Mouse (Mus musculus) kidney, postnatal 0 days (tissue): ENCODE results near the gene Ngrn. TPM values are rescaled to one million over a fixed set of nuclear protein-coding genes. Genes with fewer than 3 reads are reported as not detected.

ENCODE experiments used
- ATAC-seq: fragments of 200-750 bp; cut with Nextera tagmentation; replicated peaks from 2 replicates; pipeline ENCODE4 v1.8.0; 2017; ENCODE audit warnings: low read depth, moderate number of reproducible peaks, moderate TSS enrichment, moderate library complexity; ENCODE audit not compliant: low FRiP score
- DNase-seq: peaks from one replicate; pipeline ENCODE4 v3.0.0-alpha.2; 2016; ENCODE audit warnings: low spot score
- H3K27ac ChIP-seq: fragments of 300-500 bp; sonication (generic); 2 replicates; pipeline ENCODE4 v1.5.1; 2014; ENCODE audit warnings: mild to moderate bottlenecking
- H3K27me3 ChIP-seq: fragments of 300-500 bp; sonication (generic); 2 replicates; pipeline ENCODE4 v1.6.1; 2014; ENCODE audit warnings: low read length, mixed read lengths; ENCODE audit not compliant: insufficient read depth
- H3K36me3 ChIP-seq: fragments of 300-500 bp; sonication (generic); 2 replicates; pipeline ENCODE4 v1.6.1; 2014; ENCODE audit warnings: low read length, mixed read lengths; ENCODE audit not compliant: insufficient read depth
- H3K4me1 ChIP-seq: fragments of 300-500 bp; sonication (generic); replicated peaks from 2 replicates; pipeline ENCODE4 v1.6.1; 2014; ENCODE audit warnings: antibody characterized with exemption, low read length, mixed read lengths; ENCODE audit not compliant: insufficient read depth
- H3K4me2 ChIP-seq: fragments of 300-500 bp; sonication (generic); 2 replicates; pipeline ENCODE4 v1.6.1; 2014; ENCODE audit warnings: mild to moderate bottlenecking, low read length, moderate library complexity, mixed read lengths
- H3K4me3 ChIP-seq: fragments of 300-500 bp; sonication (generic); replicated peaks from 2 replicates; pipeline ENCODE4 v1.5.1; 2014; ENCODE audit warnings: low read depth, low read length
- H3K9ac ChIP-seq: fragments of 300-500 bp; sonication (generic); 2 replicates; pipeline ENCODE4 v1.6.1; 2014; ENCODE audit warnings: low read depth, low read length
- H3K9me3 ChIP-seq: fragments of 300-500 bp; sonication (generic); replicated peaks from 2 replicates; pipeline ENCODE4 v1.6.1; 2016; ENCODE audit warnings: low read length, inconsistent platforms, mixed read lengths
- CTCF ChIP-seq: IDR thresholded peaks from 2 replicates; pipeline ENCODE4 v1.5.1; 2016; ENCODE audit warnings: antibody characterized with exemption, low read depth, mild to moderate bottlenecking, moderate library complexity
- WGBS: fragments of 180-500 bp; shearing (Covaris S2); extraction: QIAGEN DNeasy Blood & Tissue Kit; methylation state at CpG from one replicate; pipeline ENCODE4 v1.1.7; 2014; 5-methylcytosine and 5-hydroxymethylcytosine counted together
- polyA plus RNA-seq: library from polyadenylated mRNA; unstranded; fragments of >200 nt; fragmentation: Nextera tagmentation; extraction: Ambion mirVana; gene quantifications from 2 replicates; pipeline ENCODE4 v1.2.1, GENCODE M21; 2015

Ngrn gene
- polyA plus RNA-seq, 1 experiment from 2014 or later: 50.6 TPM

DNA sequence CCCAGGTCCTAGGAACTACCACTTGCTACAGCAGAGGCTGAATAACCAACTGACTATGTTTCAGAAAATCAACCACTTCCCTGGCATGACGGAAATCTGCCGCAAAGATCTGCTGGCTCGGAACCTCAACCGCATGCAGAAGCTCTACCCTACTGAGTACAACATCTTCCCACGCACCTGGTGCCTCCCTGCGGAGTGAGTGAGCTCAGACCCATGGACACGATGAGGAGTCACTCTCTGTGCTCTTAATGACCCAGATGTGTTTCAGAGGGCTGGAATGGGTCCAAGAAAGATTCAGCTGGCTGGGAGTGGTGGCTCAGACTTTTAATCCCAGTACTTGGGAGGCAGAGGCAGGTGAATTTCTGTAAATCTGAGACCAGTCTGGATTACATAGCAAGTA lies 8.6 kb upstream of the Ngrn start:
- Histone ChIP-seq H3K4me3 (no peak overlapping the region), H3K27me3 (no peaks in the 10 kb centered on the region), H3K9ac (no peak overlapping the region), H3K9me3 (no peaks in the 10 kb centered on the region), H3K27ac (no peak overlapping the region), H3K4me1 (no peaks in the 10 kb centered on the region), H3K4me2 (no peak overlapping the region), H3K36me3 (no peaks in the 10 kb centered on the region)
- no peak for DNase-seq
- no peak for ATAC-seq
- TF ChIP-seq CTCF: no peak
- 76% methylated on average over 7 of the region's 7 CpGs for WGBS

DNA sequence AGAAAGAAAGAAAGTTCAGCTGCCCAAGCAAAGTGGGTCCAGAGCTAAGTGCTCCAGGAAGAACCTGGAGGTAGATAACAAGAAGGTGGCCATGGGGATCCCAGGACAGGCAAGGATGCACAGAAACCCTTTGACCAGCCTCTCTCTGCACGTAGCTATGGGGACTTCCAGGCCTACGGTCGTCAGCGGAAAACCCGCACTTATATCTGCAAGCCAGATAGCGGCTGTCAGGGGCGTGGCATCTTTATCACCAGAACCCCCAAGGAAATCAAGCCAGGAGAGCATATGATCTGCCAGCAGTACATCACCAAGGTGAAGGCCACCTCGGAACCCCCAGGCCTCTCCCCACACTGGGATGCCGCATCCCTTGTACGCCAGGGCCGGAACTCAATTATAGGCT lies 8.1 kb upstream of the Ngrn start:
- Histone ChIP-seq H3K4me3 (no peak overlapping the region), H3K9me3 (no peaks in the 10 kb centered on the region), H3K4me2 (no peak overlapping the region), H3K27me3 (no peaks in the 10 kb centered on the region), H3K27ac (no peak overlapping the region), H3K36me3 (no peaks in the 10 kb centered on the region), H3K4me1 (no peaks in the 10 kb centered on the region), H3K9ac (no peak overlapping the region)
- DNase-seq (no peak), ATAC-seq (no peak)
- 87% methylated on average over 11 of the region's 11 CpGs for WGBS
- no peak for TF ChIP-seq CTCF

DNA sequence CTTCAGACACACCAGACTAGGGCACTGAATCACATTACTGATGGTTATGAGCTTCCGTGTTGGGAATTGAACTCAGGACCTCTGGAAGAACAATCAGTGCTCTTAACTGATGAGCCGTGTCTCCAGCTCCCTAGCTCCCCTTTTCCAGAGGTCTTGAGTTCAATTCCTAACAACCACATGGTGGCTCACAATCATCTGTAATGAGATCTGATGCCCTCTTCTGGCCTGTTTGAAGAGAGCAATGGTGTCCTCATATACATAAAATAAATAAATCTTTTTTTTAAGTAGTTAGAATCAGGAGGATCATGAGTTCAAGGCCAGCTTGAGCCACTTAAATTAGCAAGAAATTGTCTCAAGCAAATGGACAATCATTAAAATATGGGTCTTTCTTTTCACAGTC lies 5.0 kb upstream of the Ngrn start:
- H3K27me3 ChIP-seq: no peaks in the 10 kb centered on the region
- H3K4me2 ChIP-seq: no peak overlapping the region
- WGBS: 67% methylated on average over 2 of the region's 2 CpGs
- peak; percentile 54 for TF ChIP-seq CTCF
- no peak overlapping the region for H3K27ac ChIP-seq
- H3K4me1 ChIP-seq: no peaks in the 10 kb centered on the region
- H3K36me3 ChIP-seq: no peaks in the 10 kb centered on the region
- no peaks in the 10 kb centered on the region for H3K9me3 ChIP-seq
- no peak overlapping the region for H3K4me3 ChIP-seq
- DNase-seq (no peak), ATAC-seq (no peak)
- H3K9ac ChIP-seq: no peak overlapping the region

DNA sequence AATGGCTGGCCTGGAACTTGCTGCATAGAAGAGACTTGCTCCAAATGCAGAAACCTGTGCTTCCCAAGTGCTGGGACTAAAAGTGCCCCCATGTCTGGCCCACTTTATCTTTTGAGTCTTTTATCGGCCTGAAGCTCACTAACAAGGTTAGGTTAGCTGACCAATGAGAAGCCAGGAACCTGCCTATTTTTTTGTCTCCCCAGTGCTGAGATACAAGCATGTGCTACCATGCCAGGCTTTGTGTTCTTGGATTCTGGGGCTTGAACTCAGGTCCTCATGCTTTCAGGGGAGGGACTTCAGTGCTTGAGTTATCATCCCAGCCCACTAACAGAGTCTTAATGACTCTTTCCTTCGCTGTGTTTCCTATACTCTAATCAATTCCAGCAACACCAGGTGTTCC lies 3.3 kb upstream of the Ngrn start:
- TF ChIP-seq CTCF: no peak
- Histone ChIP-seq H3K27ac (no peak overlapping the region), H3K4me3 (no peak overlapping the region), H3K4me1 (0 out of 2 replicates have a peak, but pooled peaks cover 5% of the 10 kb centered on the region), H3K27me3 (no peaks in the 10 kb centered on the region), H3K9ac (no peak overlapping the region), H3K4me2 (no peak overlapping the region), H3K36me3 (no peaks in the 10 kb centered on the region), H3K9me3 (no peaks in the 10 kb centered on the region)
- WGBS: 64% methylated on average over 2 of the region's 2 CpGs
- DNase-seq (no peak), ATAC-seq (no peak)

DNA sequence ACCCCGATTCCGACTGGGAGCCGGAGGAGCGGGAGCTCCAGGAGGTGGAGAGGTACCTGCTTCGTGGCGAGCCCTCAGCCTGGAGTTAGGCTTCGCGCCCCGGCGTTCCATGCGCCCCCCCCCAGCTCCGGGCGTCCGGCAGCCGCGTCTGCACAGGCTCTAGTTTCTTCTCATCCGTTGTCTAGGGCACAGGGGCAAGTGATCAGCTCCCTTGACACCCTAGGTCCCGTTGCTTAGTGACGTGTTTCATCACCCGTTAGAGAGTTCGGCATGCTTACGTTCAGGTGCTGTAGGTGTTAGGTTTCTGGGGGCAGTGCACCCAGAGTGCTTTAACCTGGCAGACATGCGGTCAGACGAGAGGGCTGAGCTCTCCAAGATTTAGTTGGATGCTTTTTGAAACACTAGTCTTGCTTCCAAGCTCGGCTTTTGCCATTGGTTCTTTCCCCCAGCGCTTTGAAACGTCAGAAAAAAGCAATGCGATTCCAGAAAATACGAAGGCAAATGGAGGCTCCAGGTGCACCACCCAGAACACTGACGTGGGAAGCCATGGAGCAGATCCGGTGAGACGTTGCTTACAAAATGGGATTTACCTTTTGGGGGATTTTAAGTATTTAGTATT lies 466 bp downstream of the Ngrn start:
- DNase-seq (peak; percentile 38), ATAC-seq (peak; percentile 60)
- Histone ChIP-seq H3K27me3 (no peaks in the 10 kb centered on the region), H3K36me3 (peaks cover 21% of the 10 kb centered on the region), H3K4me3 (peak overlapping the region; percentile 74), H3K4me2 (peak overlapping the region; percentile 77), H3K9me3 (no peaks in the 10 kb centered on the region), H3K9ac (peak overlapping the region; percentile 72), H3K4me1 (0 out of 2 replicates have a peak, but pooled peaks cover 5% of the 10 kb centered on the region), H3K27ac (peak overlapping the region; percentile 80)
- TF ChIP-seq CTCF: no peak
- WGBS: under 1% methylated on average over 32 of the region's 32 CpGs

DNA sequence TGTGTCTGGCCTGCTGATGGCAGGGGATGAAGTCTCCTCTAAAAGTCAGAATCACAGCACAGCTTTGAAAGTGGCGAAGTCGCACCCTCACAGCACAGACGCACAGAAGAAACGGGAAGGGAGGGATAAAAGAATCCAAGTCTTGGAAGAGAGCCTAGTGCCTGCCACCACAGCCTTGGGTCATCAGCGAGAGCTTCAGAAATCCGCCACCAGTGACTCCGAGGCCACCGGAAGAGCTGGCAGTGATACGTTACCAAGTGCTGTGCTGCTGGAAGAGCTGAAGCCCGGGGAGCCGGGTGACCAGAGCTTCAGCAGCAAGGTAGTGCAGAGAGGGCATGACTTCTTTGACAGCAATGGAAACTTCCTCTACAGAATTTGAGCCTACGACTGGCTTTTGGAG lies 3.6 kb downstream of the Ngrn start:
- Histone ChIP-seq H3K9me3 (no peaks in the 10 kb centered on the region), H3K4me1 (peaks cover 11% of the 10 kb centered on the region; the same call in 1 of the 2 replicates), H3K9ac (no peak overlapping the region), H3K4me2 (no peak overlapping the region), H3K4me3 (no peak overlapping the region), H3K36me3 (peaks cover 28% of the 10 kb centered on the region), H3K27me3 (no peaks in the 10 kb centered on the region), H3K27ac (no peak overlapping the region)
- WGBS: 92% methylated on average over 12 of the region's 12 CpGs
- TF ChIP-seq CTCF: no peak
- DNase-seq (no peak), ATAC-seq (no peak)

DNA sequence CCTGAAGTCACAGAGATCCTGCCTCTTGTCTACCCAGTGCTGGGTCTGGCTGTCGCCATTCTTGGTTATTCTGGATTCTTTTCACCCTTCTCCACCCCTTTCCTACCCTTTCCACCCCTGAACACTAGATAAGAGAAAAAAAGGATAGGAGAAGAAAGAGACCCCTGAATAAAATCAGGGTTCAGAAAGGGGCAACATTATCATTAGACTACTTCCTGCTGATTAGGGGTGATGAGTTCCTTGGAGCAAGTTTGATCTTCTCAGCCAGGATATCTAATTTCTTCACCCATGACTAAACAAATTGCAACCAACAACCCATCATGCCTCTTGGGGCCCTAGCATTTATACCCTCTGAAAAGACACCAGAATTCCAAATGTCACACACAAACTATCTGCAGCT lies 6.7 kb downstream of the Ngrn start:
- Histone ChIP-seq H3K4me3 (no peak overlapping the region), H3K27me3 (no peaks in the 10 kb centered on the region), H3K4me1 (peaks cover 13% of the 10 kb centered on the region), H3K36me3 (peaks cover 28% of the 10 kb centered on the region), H3K9ac (no peak overlapping the region), H3K27ac (no peak overlapping the region), H3K9me3 (no peaks in the 10 kb centered on the region), H3K4me2 (no peak overlapping the region)
- ATAC-seq (no peak), DNase-seq (no peak)
- WGBS: 74% methylated on average over 1 of the region's 1 CpGs
- TF ChIP-seq CTCF: no peak
